Mouse (Mus musculus): ENCODE results near the gene Osbpl10.
"Not testable (repeated sequence)": the region's sequence is repeated elsewhere in the genome, so short reads cannot be mapped to it uniquely, and the experiment has no call there.

Osbpl10 gene

DNA sequence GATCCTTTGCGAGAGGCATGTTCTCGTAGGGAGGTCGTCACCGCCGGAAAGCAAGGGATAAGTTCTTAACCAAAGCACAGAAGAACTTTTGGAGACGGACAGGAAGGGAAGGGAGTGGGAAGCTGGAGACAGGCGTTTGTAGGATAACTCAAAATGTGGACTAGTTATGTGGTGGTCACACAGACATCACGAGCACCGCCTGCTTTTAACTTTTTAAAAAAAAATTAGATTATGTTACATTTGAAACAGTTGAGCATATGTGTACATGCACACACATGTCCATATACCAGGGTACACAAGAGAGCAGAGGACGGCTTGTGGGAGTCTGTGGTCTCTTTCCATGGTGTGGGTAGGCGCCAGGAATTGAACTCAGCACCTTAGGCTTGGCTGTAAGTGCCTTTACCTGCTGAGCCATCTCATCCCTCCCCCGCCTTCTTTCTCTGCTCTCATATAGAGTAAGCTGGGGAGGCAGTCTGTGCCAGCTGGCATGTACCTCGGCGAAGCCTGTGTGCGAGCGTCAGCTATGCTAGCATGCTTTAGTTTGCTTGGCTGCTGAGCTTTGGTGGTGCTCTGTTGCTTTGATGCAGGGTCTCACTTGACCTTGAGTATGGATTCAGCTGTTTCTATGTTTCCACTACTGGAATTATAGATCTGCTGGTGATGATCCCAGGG is 4.5 kb downstream of the Osbpl10 start, which contains the start of gene Rps27rt:
Gene Rps27rt, minus strand, starts transcription at position 51 of the 672 bp plus-strand sequence.
- DNase-seq (ENCODE audit: low read depth) = no peak

DNA sequence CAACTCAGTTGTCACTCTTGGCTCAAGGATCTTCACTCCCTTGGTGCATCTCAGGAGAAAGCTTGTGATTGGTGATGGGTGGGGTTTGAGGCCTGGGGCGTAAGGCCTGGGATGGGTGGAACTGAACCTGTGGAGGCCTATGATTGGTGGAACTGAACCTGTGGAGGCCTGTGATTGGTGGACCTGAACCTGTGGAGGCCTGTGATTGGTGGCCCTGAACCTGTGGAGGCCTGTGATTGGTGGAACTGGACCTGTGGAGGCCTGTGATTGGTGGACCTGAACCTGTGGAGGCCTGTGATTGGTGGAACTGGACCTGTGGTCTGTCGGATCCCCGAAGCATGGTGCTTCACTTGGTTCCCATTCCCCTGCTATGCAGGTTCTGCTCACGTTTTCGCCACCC is 7.4 kb downstream of the Osbpl10 start:
- DNase-seq (ENCODE audit: low read depth) = no peak

DNA sequence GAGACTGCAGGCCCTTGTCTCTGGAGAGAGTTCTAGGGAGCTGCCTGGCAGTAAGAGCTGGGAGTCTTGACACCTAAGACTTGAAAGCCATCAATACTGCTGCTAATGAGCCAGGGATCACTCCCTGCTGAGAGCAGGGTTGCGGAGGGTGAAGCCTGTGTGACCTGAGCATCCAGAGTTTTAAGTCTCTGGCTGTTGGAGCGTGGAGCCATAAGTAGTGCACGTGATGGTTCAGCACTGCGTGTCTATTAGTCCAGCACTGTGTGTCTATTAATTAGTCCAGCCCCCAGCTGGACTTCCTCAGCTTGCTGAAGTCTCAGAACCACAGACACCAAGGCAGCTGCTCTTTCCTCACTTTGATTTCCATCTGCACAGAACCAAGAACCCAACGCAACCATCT is 8.0 kb downstream of the Osbpl10 start:
- DNase-seq (ENCODE audit: low read depth) = no peak

DNA sequence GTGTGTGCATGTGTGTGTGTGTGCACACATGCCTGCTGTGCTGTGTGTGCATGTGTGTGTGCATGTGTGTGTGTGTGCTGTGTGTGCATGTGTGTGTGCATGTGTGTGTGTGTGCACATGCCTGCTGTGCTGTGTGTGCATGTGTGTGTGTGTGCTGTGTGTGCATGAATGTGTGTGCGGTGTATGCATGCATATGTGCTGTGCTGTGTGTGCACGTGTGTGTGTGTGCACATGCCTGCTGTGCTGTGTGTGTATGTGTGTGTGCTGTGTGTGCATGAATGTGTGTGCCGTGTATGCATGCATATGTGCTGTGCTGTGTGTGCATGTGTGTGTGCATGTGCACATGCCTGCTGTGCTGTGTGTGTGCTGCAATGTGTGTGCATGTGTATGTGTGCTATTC is 9.7 kb downstream of the Osbpl10 start:
- DNase-seq (ENCODE audit: low read depth) = no peak

DNA sequence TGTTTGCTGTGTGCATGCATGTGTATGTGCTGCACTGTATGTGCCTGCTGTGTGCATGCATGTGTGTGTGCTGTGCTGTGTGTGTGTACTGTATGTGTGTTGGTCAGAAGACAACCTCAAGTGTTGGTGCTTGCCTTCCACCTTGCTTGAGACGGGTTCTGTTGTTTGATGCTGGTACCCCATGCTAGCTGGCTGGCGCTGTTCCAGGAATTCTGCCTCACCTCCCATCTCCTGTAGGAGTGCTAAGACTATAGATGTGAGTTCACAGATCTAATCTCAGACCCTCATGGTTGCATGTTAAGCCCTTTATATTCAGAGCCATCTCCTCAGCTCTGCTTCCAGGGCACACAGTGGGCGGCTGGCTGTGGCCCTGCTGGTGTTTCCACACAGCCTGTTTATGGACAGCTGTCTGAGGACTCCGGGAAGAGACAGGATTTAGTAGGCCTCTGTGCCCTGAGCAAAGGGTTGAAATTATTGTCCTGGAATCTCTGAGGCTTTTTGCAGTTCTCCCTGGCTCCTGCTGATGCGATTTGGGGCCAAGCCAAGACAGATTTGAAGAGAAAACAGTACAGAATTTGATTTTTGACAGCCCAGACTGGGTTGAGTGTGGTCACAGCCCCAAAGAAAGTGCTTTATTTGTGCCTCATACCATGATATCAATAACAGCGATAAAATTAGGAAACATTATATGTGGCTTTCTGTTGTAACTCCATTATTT is 10.4 kb downstream of the Osbpl10 start:
- no peak for DNase-seq (ENCODE audit: low read depth)

GRCm38 (mm10) chr9:114990421-114990820 is 12.1 kb downstream of the Osbpl10 start:
- DNase-seq (ENCODE audit: low read depth) = no peak

- no peak for DNase-seq (ENCODE audit: low read depth)
Observed at GRCm38 (mm10) chr9:114992528-114992927, 14.2 kb downstream of the Osbpl10 start.

DNA sequence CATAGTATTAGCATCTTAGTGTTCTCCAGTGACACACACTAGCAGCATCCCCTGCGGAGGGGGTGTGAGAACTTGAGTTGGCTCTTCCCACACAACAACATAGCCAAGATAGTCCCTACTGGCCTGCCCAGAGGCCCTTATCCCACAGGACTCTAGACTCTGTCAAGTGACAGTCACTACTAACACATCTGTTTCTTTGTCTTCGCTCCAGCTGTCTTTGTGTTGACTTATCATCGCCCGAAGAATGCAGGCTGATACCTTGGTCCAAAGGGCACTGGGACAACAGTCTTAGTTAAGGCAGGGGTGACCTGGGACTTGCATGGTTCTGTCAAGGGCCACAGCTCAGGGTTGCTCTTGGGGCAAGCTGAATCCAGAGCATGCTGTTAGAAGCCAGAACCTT is 16.9 kb downstream of the Osbpl10 start:
- DNase-seq (ENCODE audit: low read depth) = no peak

GRCm38 (mm10) chr9:114995716-114996115 is 17.3 kb downstream of the Osbpl10 start:
- no peak for DNase-seq (ENCODE audit: low read depth)

DNA sequence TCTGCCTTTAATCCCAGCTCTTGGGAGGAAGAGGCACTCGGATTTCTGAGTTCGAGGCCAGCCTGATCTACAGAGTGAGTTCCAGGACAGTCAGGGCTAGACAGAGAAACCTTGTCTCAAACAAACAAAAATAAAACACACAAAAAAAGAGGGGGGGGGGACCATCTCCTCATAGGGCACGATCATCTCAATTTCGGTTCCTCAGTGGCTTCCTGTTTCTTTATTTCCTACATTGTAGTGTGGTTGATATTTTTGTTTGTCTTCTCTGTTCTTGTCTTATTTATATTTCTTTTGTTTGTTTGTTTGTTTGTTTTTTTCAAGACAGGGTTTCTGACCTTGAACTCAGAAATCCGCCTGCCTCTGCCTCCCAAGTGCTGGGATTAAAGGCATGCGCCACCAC is 18.1 kb downstream of the Osbpl10 start:
- no peak for DNase-seq (ENCODE audit: low read depth)

- DNase-seq (ENCODE audit: low read depth) = no peak
Observed at GRCm38 (mm10) chr9:114999010-114999770, 20.8 kb downstream of the Osbpl10 start.

DNA sequence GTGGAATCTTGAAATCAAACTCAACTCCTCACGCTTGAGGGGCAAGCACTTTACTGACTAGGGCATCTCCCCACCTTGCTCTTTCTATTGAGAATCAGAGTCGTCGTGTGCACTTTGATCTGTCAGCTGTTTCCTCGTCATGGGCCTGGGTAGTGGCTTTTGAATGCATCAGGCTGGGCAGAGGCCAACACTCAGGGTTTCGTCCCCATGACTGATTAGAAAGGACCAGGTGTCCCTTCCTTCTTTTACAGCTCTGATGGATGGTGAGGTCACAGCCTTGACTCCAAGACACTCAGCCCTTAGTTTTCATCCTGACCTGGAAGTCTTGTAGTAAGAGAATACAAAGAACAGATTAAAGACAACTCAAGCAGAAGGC is 21.4 kb downstream of the Osbpl10 start:
- DNase-seq (ENCODE audit: low read depth) = no peak

- DNase-seq (ENCODE audit: low read depth) = no peak
Observed at GRCm38 (mm10) chr9:115005446-115005845, 27.1 kb downstream of the Osbpl10 start.

DNA sequence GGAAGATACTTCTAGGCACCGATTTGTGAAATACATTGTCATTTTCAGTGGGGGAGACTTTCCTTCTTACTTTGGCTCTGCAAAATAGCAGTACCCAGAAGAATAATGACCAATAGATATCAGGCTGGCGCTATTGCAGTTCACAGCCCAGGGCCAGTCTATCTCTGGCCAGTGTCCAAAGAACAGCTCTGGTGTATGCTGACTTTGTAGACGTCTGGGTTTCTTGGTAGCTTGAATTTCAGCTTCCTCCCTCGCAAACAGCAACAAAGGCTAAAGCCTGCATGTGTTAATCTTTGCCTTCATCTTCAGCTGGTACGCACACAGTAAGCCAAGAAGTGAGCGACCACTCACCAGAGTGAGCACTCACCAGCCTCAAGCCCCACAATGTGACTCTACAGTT is 29.4 kb downstream of the Osbpl10 start:
- DNase-seq (ENCODE audit: low read depth) = no peak

DNA sequence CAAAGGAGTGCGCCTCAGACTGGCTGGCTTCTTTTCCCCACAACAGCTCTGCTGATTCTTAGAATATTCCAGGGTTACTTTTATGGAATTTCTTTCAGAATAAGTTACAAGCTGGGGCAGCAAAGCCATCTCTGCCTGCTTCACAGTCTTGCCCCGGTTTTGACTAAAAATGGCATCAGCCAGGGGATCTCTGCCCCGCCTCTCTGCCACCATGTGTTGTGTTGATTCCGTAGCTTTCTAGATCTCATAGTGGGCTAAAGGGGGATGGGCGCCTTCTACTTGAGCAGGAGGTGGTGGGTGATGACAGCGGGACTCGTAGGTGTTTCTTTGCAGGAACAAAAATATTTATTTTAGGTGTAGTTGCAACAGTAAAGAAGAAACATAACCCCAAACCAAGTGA is 29.8 kb downstream of the Osbpl10 start:
- DNase-seq (ENCODE audit: low read depth) = no peak

DNA sequence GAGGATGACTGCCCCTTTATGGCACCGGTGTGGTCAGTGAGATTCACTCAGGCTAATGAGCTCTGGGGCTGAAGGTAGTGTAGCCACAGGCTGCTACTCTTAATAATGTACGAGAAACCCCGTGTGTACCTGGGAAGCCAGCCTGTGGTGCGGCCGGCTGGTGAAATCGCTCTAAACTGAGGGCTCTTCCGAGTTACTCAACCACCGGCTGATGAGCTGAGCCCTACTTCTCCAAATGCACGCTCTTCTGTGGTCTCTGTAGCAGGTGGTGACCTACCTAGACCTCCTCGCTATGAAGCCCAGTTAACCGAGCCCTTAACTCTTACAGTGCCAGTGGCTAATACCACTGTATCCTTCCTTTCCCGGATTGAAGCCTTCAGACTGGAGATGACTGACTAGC is 34.0 kb downstream of the Osbpl10 start:
- DNase-seq (ENCODE audit: low read depth) = no peak

DNA sequence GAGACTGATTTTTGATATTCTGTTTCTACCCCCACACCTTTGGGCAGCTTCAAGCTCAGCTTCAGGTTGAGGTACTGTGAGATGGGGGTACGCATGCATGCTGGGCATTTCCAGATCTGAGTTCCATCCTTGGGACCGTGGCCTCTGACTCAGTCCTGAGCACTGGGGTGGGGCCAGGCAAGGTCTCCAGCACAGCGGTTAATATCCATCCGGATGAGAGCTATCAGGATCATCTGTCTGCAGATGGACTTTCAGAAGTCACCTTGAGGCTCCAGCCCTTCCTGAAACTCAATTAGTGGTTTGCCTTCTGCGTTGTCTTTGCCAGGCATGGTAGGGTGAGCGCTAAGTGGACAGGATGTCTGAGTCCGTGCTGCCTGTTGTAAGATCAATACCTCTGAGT is 41.8 kb downstream of the Osbpl10 start:
- DNase-seq (ENCODE audit: low read depth) = no peak

DNA sequence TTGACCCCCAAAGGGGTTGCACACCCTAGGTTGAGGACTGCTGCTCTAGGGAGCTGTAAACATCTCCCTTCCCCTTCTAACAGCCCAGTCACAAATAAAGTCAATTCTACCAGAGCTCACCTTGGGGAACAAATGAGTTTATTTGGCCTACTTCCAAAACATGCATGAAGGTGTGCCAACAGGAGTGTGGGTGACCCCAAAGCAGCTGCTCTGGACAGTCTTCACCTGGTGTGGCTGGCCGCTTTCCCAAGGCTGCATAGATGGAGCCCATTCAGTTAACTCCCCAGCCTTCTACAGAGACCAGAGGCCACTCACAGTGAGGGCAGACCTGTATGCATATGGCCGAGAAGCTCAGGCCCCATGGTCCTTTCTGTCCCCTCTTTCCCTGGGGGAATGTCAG is 43.0 kb downstream of the Osbpl10 start:
- no peak for DNase-seq (ENCODE audit: low read depth)

DNA sequence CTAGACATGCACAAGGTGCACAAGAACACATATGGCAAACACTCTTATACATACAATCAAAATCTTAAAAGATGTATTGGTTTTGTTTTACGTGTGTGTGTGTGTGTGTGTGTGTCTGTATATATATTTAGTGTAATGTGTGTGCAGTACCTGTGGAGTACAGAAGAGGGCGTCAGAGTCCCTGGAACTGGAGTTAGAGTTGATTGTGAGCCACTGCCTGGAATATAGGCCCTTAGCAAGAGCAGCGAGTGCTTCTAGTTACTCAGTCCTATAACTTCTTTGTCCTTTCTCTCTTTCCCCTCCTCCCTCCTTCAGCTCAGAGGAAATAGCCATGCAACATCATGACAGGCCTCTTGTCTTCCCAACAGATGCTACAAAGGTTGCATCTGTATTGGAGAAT is 44.8 kb downstream of the Osbpl10 start:
- no peak for DNase-seq (ENCODE audit: low read depth)

DNA sequence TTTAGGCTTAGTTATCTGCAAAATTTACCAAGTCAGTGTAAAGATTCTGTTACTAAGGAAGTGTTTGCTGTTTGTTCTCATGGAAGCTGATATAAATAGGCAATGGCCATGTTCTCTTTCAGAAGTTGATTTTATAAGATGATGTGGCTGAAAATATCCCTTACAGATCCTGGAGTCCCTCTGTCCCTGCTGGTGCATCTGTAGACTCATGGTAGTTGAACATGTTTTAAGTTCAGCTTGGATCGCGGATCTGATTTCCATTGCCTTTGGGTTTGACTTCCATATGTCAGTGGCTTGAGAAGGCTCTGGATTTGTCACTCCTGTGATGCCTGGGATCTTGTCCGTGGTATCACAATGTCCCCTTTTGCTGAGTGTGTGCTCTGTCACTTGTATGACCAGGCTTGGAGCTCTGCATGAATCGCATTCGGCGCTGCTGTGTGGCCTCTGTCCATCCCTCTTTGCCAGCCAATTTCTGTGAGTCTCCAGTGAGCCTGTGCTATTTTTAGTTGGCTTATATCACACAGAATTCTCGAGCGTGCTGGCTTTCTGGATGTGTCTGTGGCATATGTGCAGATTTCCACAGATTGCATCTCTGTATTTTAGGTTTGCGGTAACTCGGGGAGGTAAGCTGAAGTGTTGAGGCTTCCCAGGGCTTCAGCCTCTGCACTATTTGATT is 45.5 kb downstream of the Osbpl10 start:
- no peak for DNase-seq (ENCODE audit: low read depth)

DNA sequence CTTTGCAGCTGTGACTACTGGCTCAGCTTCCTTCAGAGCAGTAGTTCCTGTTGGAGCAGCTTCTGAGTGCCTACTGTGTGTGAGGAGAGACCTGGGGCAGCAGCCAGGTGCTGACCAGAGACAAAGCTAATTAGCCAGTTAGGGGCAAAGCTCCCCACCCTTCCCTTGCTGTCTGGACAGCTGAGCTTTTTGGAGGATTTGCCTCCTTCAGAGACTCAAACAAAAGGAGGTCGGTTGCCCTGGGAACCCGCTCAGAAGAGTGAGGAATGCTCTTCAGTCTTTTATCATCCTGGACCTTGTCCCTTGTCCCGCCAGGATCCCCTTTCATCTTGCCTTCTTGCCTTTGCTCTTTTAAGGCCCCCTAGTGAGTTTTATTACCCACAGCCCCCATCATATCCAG is 50.9 kb downstream of the Osbpl10 start:
- DNase-seq (ENCODE audit: low read depth) = no peak

DNA sequence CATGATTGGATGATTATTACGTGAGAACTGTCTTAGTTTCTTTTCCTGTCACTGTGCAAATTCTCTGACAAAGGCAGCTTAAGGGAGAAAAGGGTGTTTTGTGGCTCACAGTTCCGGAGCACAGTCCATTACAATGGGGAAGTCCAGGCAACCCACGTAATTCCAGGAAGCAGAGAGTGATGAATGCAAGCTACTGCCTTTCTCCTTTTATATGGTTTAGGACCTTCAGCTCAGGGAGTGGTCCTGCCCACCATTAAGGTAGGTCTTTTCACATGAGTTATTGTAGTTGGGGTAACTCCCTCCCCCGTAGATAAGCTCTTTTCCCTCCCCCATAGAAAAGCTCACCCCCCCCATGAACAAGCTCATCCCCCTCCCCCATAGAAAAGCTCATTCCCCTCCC is 52.2 kb downstream of the Osbpl10 start:
- DNase-seq (ENCODE audit: low read depth) = no peak

- DNase-seq (ENCODE audit: low read depth) = not testable (repeated sequence)
Observed at GRCm38 (mm10) chr9:115031046-115031445, 52.7 kb downstream of the Osbpl10 start.

Data from naive thymus-derived CD4-positive, alpha-beta T cell, adult 2 months (primary cell).